Mouse (Mus musculus): Measurements from ENCODE around the gene Fktn.

- no peak for TF ChIP-seq POLR2A (IDR thresholded peaks at IDR 0.05; ENCODE audit: extremely low read depth, insufficient read depth, low read length)
- no peak for TF ChIP-seq CTCF (IDR thresholded peaks at IDR 0.05; ENCODE audit: low read depth, low read length)
These were observed 86.0 kb downstream of the Fktn start for GRCm38 (mm10) chr4:53799753-53800152.

All from liver, adult 2 months (tissue).